Mouse (Mus musculus) intestine, postnatal 0 days (tissue): ENCODE results near the gene Agap3. TPM values are rescaled to one million over a fixed set of nuclear protein-coding genes. Genes with fewer than 3 reads are reported as not detected.

ENCODE experiments used
- ATAC-seq: fragments of 200-750 bp; cut with Nextera tagmentation; 2 replicates; pipeline ENCODE4 v1.8.0; 2017; ENCODE audit warnings: mild to moderate bottlenecking, moderate TSS enrichment, moderate library complexity
- H3K27ac ChIP-seq: fragments of 300-500 bp; sonication (generic); 2 replicates; pipeline ENCODE4 v1.5.1; 2014; ENCODE audit warnings: mild to moderate bottlenecking, low read depth, low read length, moderate library complexity
- H3K27me3 ChIP-seq: fragments of 300-500 bp; sonication (generic); replicated peaks from 2 replicates; pipeline ENCODE4 v1.6.1; 2014; ENCODE audit warnings: low read length, mixed read lengths; ENCODE audit not compliant: control insufficient read depth, insufficient read depth
- H3K36me3 ChIP-seq: fragments of 300-500 bp; sonication (generic); 2 replicates; pipeline ENCODE4 v1.6.1; 2014; ENCODE audit warnings: mild to moderate bottlenecking, moderate library complexity; ENCODE audit not compliant: control insufficient read depth, insufficient read depth
- H3K4me1 ChIP-seq: fragments of 300-500 bp; sonication (generic); replicated peaks from 2 replicates; pipeline ENCODE4 v1.6.1; 2014; ENCODE audit warnings: antibody characterized with exemption, low read length, mixed read lengths; ENCODE audit not compliant: control insufficient read depth, insufficient read depth
- H3K4me2 ChIP-seq: fragments of 300-500 bp; sonication (generic); replicated peaks from 2 replicates; pipeline ENCODE4 v1.6.1; 2014; ENCODE audit warnings: low read depth, mild to moderate bottlenecking, moderate library complexity
- H3K4me3 ChIP-seq: fragments of 300-500 bp; sonication (generic); 2 replicates; pipeline ENCODE4 v1.5.1; 2014; ENCODE audit warnings: low read depth, low read length
- H3K9ac ChIP-seq: fragments of 300-500 bp; sonication (generic); 2 replicates; pipeline ENCODE4 v1.6.1; 2014; ENCODE audit warnings: mild to moderate bottlenecking, low read depth, low read length
- H3K9me3 ChIP-seq: fragments of 300-500 bp; sonication (generic); 2 replicates; pipeline ENCODE4 v1.6.1; 2016; ENCODE audit warnings: mixed run types; ENCODE audit not compliant: control insufficient read depth
- CTCF ChIP-seq: sonication (generic); IDR thresholded peaks from 2 replicates; pipeline ENCODE4 v1.5.1; 2016; ENCODE audit warnings: low read depth, mild to moderate bottlenecking, control low read depth, antibody characterized with exemption, moderate library complexity
- WGBS: fragments of 180-500 bp; shearing (Covaris S2); extraction: QIAGEN DNeasy Blood & Tissue Kit; methylation state at CpG from one replicate; pipeline ENCODE4 v1.1.7; 2014; 5-methylcytosine and 5-hydroxymethylcytosine counted together
- polyA plus RNA-seq: library from polyadenylated mRNA; unstranded; fragments of >200 nt; fragmentation: Nextera tagmentation; extraction: Ambion mirVana; gene quantifications from 2 replicates; pipeline ENCODE4 v1.2.1, GENCODE M21; 2015

Agap3 gene
- polyA plus RNA-seq, 1 experiment from 2014 or later = 14.9 TPM

- H3K4me1 ChIP-seq = peaks cover 4% of the 10 kb centered on the region; the same call in 1 of the 2 replicates
- H3K27ac ChIP-seq = no peak within 1 kb of the TSS
- no peaks in the 10 kb centered on the region for H3K36me3 ChIP-seq
- ATAC-seq = no peak
- peaks cover 80% of the 10 kb centered on the region for H3K27me3 ChIP-seq
- TF ChIP-seq CTCF = peak; percentile 22; the same call in 1 of the 2 replicates
- H3K9me3 ChIP-seq = no peaks in the 10 kb centered on the region
- H3K4me2 ChIP-seq = peak within 1 kb of the TSS; percentile 73
- peak within 1 kb of the TSS; percentile 37 for H3K4me3 ChIP-seq
- WGBS = under 1% methylated on average over 45 of the region's 49 CpGs
- no peak within 1 kb of the TSS for H3K9ac ChIP-seq
Measured at GRCm38 (mm10) chr5:24526889-24527230, 74.9 kb downstream of the Agap3 start, which contains the start of gene Gbx1. TSS of gene Gbx1 (minus strand) at chr5:24527202.

- H3K27ac ChIP-seq = no peak overlapping the region
- H3K9ac ChIP-seq = no peak overlapping the region
- no peaks in the 10 kb centered on the region for H3K9me3 ChIP-seq
- peaks cover 4% of the 10 kb centered on the region; the same call in 1 of the 2 replicates for H3K4me1 ChIP-seq
- 17% methylated on average over 6 of the region's 6 CpGs for WGBS
- H3K4me2 ChIP-seq = no peak overlapping the region
- H3K4me3 ChIP-seq = no peak overlapping the region
- H3K36me3 ChIP-seq = no peaks in the 10 kb centered on the region
- TF ChIP-seq CTCF = no peak
- ATAC-seq = no peak
- peaks cover 71% of the 10 kb centered on the region for H3K27me3 ChIP-seq
Measured at GRCm38 (mm10) chr5:24527780-24528179, 75.8 kb downstream of the Agap3 start.

- TF ChIP-seq CTCF = peak; percentile 100
- Histone ChIP-seq H3K27ac (no peak overlapping the region), H3K36me3 (no peaks in the 10 kb centered on the region), H3K4me2 (no peak overlapping the region), H3K9ac (no peak overlapping the region), H3K4me3 (no peak overlapping the region), H3K4me1 (peaks cover 4% of the 10 kb centered on the region; the same call in 1 of the 2 replicates), H3K27me3 (peaks cover 47% of the 10 kb centered on the region), H3K9me3 (no peaks in the 10 kb centered on the region)
- peak; percentile 68 for ATAC-seq
- WGBS = 17% methylated on average over 24 of the region's 24 CpGs
Measured at GRCm38 (mm10) chr5:24530042-24530689, 78.2 kb downstream of the Agap3 start.

- no peaks in the 10 kb centered on the region for H3K9me3 ChIP-seq
- H3K4me2 ChIP-seq = no peak overlapping the region
- H3K4me1 ChIP-seq = no peaks in the 10 kb centered on the region
- ATAC-seq = no peak
- no peak for TF ChIP-seq CTCF
- H3K27ac ChIP-seq = no peak overlapping the region
- no peak overlapping the region for H3K9ac ChIP-seq
- H3K27me3 ChIP-seq = peaks cover 15% of the 10 kb centered on the region
- H3K36me3 ChIP-seq = no peaks in the 10 kb centered on the region
- H3K4me3 ChIP-seq = no peak overlapping the region
- 41% methylated on average over 11 of the region's 11 CpGs for WGBS
Measured at GRCm38 (mm10) chr5:24533391-24533790, 81.4 kb downstream of the Agap3 start.

- Histone ChIP-seq H3K36me3 (no peaks in the 10 kb centered on the region), H3K9ac (no peak overlapping the region), H3K27ac (no peak overlapping the region), H3K4me1 (no peaks in the 10 kb centered on the region), H3K4me2 (no peak overlapping the region), H3K9me3 (no peaks in the 10 kb centered on the region), H3K27me3 (peaks cover 6% of the 10 kb centered on the region), H3K4me3 (no peak overlapping the region)
- TF ChIP-seq CTCF = peak; percentile 51
- 50% methylated on average over 5 of the region's 5 CpGs for WGBS
- no peak for ATAC-seq
Measured at GRCm38 (mm10) chr5:24534292-24534691, 82.3 kb downstream of the Agap3 start.

- Histone ChIP-seq H3K9me3 (no peaks in the 10 kb centered on the region), H3K27me3 (no peaks in the 10 kb centered on the region; the same call in 1 of the 2 replicates), H3K4me3 (no peak overlapping the region), H3K27ac (no peak overlapping the region), H3K4me2 (no peak overlapping the region), H3K4me1 (no peaks in the 10 kb centered on the region), H3K36me3 (no peaks in the 10 kb centered on the region), H3K9ac (no peak overlapping the region)
- WGBS = 77% methylated on average over 3 of the region's 3 CpGs
- no peak for TF ChIP-seq CTCF
- ATAC-seq = no peak
Measured at GRCm38 (mm10) chr5:24535731-24536130, 83.8 kb downstream of the Agap3 start.

GRCm38 (mm10) chr5:24536511-24536910 is 84.5 kb downstream of the Agap3 start:
- Histone ChIP-seq H3K9ac (no peak overlapping the region), H3K4me1 (no peaks in the 10 kb centered on the region), H3K4me3 (no peak overlapping the region), H3K9me3 (no peaks in the 10 kb centered on the region), H3K27me3 (no peaks in the 10 kb centered on the region; the same call in 1 of the 2 replicates), H3K36me3 (no peaks in the 10 kb centered on the region), H3K27ac (no peak overlapping the region), H3K4me2 (no peak overlapping the region)
- no peak for TF ChIP-seq CTCF
- WGBS = 78% methylated on average over 5 of the region's 5 CpGs
- no peak for ATAC-seq
